Mouse (Mus musculus): ENCODE data around the gene Slc3a2. TPM values are rescaled to one million over a fixed set of nuclear protein-coding genes. Genes with fewer than 3 reads are reported as not detected.

Gene Slc3a2
- 91.8 and 97.9 TPM in 2 replicates for polyA plus RNA-seq (2015; fragmentation: Nextera tagmentation; extraction: Ambion mirVana)

DNA sequence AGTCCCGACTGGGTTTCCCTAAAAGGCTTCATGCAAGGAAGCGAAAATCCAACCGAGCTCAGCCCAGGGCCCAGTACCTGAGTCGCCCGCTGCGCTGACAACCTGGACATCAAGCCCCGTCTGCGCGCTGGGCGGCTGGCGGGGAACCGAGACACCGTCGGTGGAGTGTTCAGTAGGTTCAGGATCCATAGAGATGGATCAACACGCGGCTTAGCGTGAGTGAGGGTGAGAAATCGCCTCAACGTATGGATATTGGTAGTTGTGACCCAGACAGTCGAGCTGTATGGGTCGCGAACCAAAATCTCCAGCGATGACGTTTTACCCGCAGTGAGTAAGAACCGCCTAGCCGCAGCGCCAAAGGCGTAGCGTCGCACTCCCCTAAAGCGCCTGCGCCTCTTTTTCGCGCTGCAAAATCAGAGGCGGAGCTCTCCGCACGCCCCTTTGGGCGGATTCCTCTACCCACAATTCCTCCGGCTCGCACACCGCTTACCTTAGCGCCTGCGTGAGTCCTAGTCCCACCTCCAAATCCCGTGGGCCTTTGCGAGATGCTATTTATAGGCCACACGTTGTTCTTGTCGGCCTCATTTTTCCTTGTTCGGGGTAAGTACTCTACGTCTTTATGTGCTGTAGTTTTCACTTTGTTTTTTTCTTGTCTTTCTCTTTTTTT, at the start of gene Slc3a2:
Slc3a2 (minus strand) TSS at position 463 of the 667 bp plus-strand sequence.
- Histone ChIP-seq H3K4me2 (replicated peaks; ENCODE audit: low read depth, low read length) (peak within 1 kb of the TSS; percentile 64), H3K4me1 (ENCODE audit: insufficient read depth, low read depth, low read length) (no peaks in the 10 kb centered on the region; the same call in 1 of the 2 replicates), H3K27me3 (replicated peaks; ENCODE audit: insufficient read depth, low read length) (no peaks in the 10 kb centered on the region), H3K36me3 (ENCODE audit: insufficient read depth, low read length) (peaks cover 12% of the 10 kb centered on the region; the same call in 1 of the 2 replicates), H3K9ac (replicated peaks; ENCODE audit: low read depth) (peak within 1 kb of the TSS; percentile 82), H3K27ac (ENCODE audit: low read length) (peak within 1 kb of the TSS; percentile 91), H3K4me3 (ENCODE audit: low read depth, low read length) (peak within 1 kb of the TSS; percentile 70), H3K9me3 (ENCODE audit: low read length) (no peaks in the 10 kb centered on the region)
- WGBS = under 1% methylated on average over 50 of the region's 50 CpGs
- no peak for TF ChIP-seq CTCF (IDR thresholded peaks at IDR 0.05)
- peak; percentile 83 for TF ChIP-seq EP300 (IDR thresholded peaks at IDR 0.05)
- ATAC-seq = peak; percentile 97
- DNase-seq (ENCODE audit: low spot score) = peak; percentile 99

DNA sequence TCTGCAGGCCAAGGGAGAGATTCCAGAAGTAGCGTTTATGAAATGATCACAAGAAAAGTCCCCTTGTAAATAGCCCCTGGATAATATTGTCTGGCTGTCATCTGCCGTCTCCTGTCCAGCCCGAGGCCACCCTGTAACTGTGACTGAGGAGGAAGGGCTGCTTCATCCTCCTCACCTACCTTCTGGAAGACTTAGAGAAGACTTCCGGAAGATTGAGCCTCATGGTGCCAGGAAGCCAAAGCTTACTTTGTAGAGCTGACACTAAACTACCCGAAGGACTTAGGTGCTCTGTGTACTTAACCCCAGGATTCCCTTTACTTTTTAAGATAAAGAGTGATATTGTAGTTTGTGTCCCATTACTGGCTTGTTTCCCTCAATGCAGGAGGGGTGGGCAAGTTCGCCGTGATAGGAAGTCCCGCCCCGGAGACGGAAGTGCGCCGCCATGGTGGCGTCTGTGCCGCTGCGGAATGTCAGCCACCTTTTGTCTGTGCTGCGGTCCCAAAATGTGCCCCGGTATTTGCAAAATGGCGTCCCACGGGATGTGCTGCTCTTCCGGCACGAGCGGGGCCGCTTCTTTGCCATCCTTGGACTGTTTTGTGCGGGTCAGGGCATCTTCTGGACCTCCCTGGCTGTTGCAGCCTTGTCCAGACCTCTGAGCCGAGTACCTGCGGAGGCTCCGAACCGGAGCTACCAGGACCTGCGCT, 47.5 kb upstream of the Slc3a2 start, which contains the start of gene Tmem223:
Tmem223 (plus strand) TSS at position 430 of the 704 bp plus-strand sequence.
- Histone ChIP-seq H3K27ac (ENCODE audit: low read length) (peak within 1 kb of the TSS; percentile 91), H3K36me3 (ENCODE audit: insufficient read depth, low read length) (peaks cover 30% of the 10 kb centered on the region), H3K9ac (replicated peaks; ENCODE audit: low read depth) (peak within 1 kb of the TSS; percentile 94), H3K9me3 (ENCODE audit: low read length) (no peaks in the 10 kb centered on the region), H3K27me3 (replicated peaks; ENCODE audit: insufficient read depth, low read length) (no peaks in the 10 kb centered on the region), H3K4me2 (replicated peaks; ENCODE audit: low read depth, low read length) (peak within 1 kb of the TSS; percentile 83), H3K4me1 (ENCODE audit: insufficient read depth, low read depth, low read length) (peaks cover 20% of the 10 kb centered on the region; the same call in 1 of the 2 replicates), H3K4me3 (ENCODE audit: low read depth, low read length) (peak within 1 kb of the TSS; percentile 76)
- TF ChIP-seq CTCF (IDR thresholded peaks at IDR 0.05) (peak; percentile 43), EP300 (IDR thresholded peaks at IDR 0.05) (no peak)
- DNase-seq (ENCODE audit: low spot score) (peak; percentile 80), ATAC-seq (peak; percentile 54)
- WGBS = 18% methylated on average over 29 of the region's 29 CpGs

DNA sequence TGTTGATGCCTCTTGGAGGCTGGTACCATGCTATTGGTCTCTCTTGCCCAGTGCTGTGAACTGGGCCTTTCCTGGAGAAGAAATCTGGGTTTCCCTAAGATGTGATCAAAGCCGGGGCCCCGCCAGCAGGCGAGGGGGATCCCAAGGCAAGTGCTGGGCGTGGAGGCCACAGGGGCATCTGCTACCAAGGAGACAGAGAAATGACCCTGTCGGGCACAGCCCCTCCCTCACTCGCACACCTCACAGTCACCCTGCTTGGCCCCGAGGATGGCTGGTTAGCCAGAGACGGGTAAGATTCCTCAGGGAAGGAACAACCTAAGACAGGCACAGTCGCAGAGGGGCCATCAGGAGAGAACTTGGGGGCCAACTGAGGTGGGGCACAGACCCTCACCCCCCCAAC, 42.4 kb upstream of the Slc3a2 start:
- TF ChIP-seq EP300 (IDR thresholded peaks at IDR 0.05) = no peak
- TF ChIP-seq CTCF (IDR thresholded peaks at IDR 0.05) = no peak
- Histone ChIP-seq H3K4me2 (replicated peaks; ENCODE audit: low read depth, low read length) (no peak overlapping the region), H3K27me3 (replicated peaks; ENCODE audit: insufficient read depth, low read length) (no peaks in the 10 kb centered on the region), H3K9ac (replicated peaks; ENCODE audit: low read depth) (no peak overlapping the region), H3K9me3 (ENCODE audit: low read length) (peaks cover 3% of the 10 kb centered on the region; the same call in 1 of the 2 replicates), H3K4me3 (ENCODE audit: low read depth, low read length) (no peak overlapping the region), H3K36me3 (ENCODE audit: insufficient read depth, low read length) (peaks cover 58% of the 10 kb centered on the region), H3K27ac (ENCODE audit: low read length) (no peak overlapping the region), H3K4me1 (ENCODE audit: insufficient read depth, low read depth, low read length) (peaks cover 1% of the 10 kb centered on the region; the same call in 1 of the 2 replicates)
- ATAC-seq = no peak
- 97% methylated on average over 9 of the region's 9 CpGs for WGBS
- no peak for DNase-seq (ENCODE audit: low spot score)

DNA sequence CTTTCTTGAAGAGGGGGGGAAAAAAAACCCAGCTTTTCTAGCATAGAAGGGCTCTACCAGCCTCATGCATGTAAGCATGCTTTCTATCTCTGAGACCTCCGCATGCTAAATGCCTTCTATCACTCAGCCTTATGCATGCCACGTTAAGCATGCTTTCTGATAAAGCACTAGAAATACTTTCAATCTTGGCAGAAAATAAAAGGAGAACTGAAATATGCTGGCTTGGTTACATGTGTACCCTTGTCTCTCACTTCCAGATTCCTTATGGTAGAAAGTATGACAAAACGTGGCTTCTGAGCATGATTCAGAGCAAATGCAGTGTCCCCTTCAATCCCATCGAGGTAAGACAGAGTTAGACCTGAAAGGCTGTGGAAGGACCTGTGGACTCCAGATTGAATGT, 40.1 kb upstream of the Slc3a2 start:
- ATAC-seq = no peak
- Histone ChIP-seq H3K4me2 (replicated peaks; ENCODE audit: low read depth, low read length) (no peak overlapping the region), H3K36me3 (ENCODE audit: insufficient read depth, low read length) (peaks cover 50% of the 10 kb centered on the region), H3K4me3 (ENCODE audit: low read depth, low read length) (no peak overlapping the region), H3K27me3 (replicated peaks; ENCODE audit: insufficient read depth, low read length) (no peaks in the 10 kb centered on the region), H3K27ac (ENCODE audit: low read length) (no peak overlapping the region), H3K4me1 (ENCODE audit: insufficient read depth, low read depth, low read length) (peaks cover under 1% of the 10 kb centered on the region; the same call in 1 of the 2 replicates), H3K9ac (replicated peaks; ENCODE audit: low read depth) (no peak overlapping the region), H3K9me3 (ENCODE audit: low read length) (peaks cover 3% of the 10 kb centered on the region; the same call in 1 of the 2 replicates)
- TF ChIP-seq CTCF (IDR thresholded peaks at IDR 0.05) = no peak
- no peak for TF ChIP-seq EP300 (IDR thresholded peaks at IDR 0.05)
- no peak for DNase-seq (ENCODE audit: low spot score)
- WGBS = 76% methylated on average over 4 of the region's 4 CpGs

DNA sequence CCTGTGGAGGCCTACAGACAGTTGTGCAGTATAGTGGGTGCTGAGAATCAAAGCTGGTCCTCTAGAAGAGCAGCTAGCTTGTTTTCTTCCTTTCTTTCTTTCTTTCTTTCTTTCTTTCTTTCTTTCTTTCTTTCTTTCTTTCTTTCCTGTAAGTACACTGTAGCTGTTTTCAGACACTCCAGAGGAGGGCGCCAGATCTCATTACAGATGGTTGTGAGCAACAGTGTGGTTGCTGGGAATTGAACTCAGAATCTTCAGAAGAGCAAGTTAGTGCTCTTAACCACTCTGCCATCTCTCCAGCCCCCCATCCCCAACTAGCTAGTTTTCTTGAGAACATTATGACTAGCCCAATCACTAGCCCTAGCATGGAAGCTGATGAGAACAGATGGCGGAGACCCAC, 37.6 kb upstream of the Slc3a2 start:
- TF ChIP-seq EP300 (IDR thresholded peaks at IDR 0.05) (no peak), CTCF (IDR thresholded peaks at IDR 0.05) (peak; percentile 29; the same call in 1 of the 2 replicates)
- Histone ChIP-seq H3K4me2 (replicated peaks; ENCODE audit: low read depth, low read length) (no peak overlapping the region), H3K4me1 (ENCODE audit: insufficient read depth, low read depth, low read length) (peaks cover 6% of the 10 kb centered on the region; the same call in 1 of the 2 replicates), H3K9me3 (ENCODE audit: low read length) (peaks cover 3% of the 10 kb centered on the region; the same call in 1 of the 2 replicates), H3K27me3 (replicated peaks; ENCODE audit: insufficient read depth, low read length) (no peaks in the 10 kb centered on the region), H3K27ac (ENCODE audit: low read length) (no peak overlapping the region), H3K9ac (replicated peaks; ENCODE audit: low read depth) (no peak overlapping the region), H3K4me3 (ENCODE audit: low read depth, low read length) (no peak overlapping the region), H3K36me3 (ENCODE audit: insufficient read depth, low read length) (peaks cover 29% of the 10 kb centered on the region)
- WGBS = 93% methylated on average over 2 of the region's 2 CpGs
- no peak for DNase-seq (ENCODE audit: low spot score)
- no peak for ATAC-seq

DNA sequence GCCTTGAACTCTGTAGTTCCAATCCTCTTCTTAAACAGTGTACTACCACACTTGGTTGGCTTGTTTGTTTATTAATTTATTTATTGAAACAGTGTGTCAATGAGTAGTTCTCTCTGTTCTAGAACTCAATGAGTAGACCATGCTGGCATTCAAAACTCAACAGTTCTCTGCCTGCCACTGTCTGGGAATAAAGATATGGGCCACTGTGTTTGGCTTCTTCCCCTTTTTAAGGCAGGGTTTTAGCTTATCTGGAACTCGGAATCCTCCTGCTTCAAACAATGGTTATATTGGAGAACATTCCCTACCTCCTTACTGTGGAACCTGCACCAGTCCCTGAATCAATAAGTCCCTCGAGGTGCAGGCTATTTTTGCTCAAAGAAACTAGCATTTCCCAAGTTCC, 35.7 kb upstream of the Slc3a2 start:
- ATAC-seq = no peak
- Histone ChIP-seq H3K4me3 (ENCODE audit: low read depth, low read length) (no peak overlapping the region), H3K36me3 (ENCODE audit: insufficient read depth, low read length) (peaks cover 19% of the 10 kb centered on the region), H3K27ac (ENCODE audit: low read length) (no peak overlapping the region), H3K4me1 (ENCODE audit: insufficient read depth, low read depth, low read length) (peaks cover 6% of the 10 kb centered on the region; the same call in 1 of the 2 replicates), H3K27me3 (replicated peaks; ENCODE audit: insufficient read depth, low read length) (no peaks in the 10 kb centered on the region), H3K4me2 (replicated peaks; ENCODE audit: low read depth, low read length) (no peak overlapping the region), H3K9me3 (ENCODE audit: low read length) (no peaks in the 10 kb centered on the region), H3K9ac (replicated peaks; ENCODE audit: low read depth) (no peak overlapping the region)
- TF ChIP-seq CTCF (IDR thresholded peaks at IDR 0.05) = no peak
- TF ChIP-seq EP300 (IDR thresholded peaks at IDR 0.05) = no peak
- WGBS = 73% methylated on average over 2 of the region's 2 CpGs
- no peak for DNase-seq (ENCODE audit: low spot score)
